Mouse (Mus musculus) G1E (cell line): ENCODE measurements at regions not wholly inside any gene's neighbourhood (a gene's known extent, or its start where the extent isn't known, plus 50 kb on each side); places are given as distances from the start of the nearest gene placed in this dataset.

Experiments used
- CTCF ChIP-seq: IDR thresholded peaks from 2 replicates; pipeline ENCODE4 v1.5.1; 2012; ENCODE audit warnings: low read depth, low read length, inconsistent platforms, mixed read lengths
- GATA1 ChIP-seq: IDR thresholded peaks from 2 replicates; pipeline ENCODE4 v1.6.1; 2012; ENCODE audit warnings: borderline replicate concordance, low read length, inconsistent platforms, mixed read lengths
- GATA2 ChIP-seq: IDR thresholded peaks from 2 replicates; pipeline ENCODE4 v1.6.1; 2012; ENCODE audit warnings: low read depth, low read length, inconsistent platforms, borderline replicate concordance
- POLR2AphosphoS5 ChIP-seq: IDR thresholded peaks from 2 replicates; pipeline ENCODE4 v1.6.1; 2012; ENCODE audit warnings: low read depth, low read length, inconsistent platforms; ENCODE audit not compliant: insufficient replicate concordance
- TAL1 ChIP-seq: conservative IDR thresholded peaks from 2 replicates; pipeline ENCODE4 v1.6.1; 2012; ENCODE audit warnings: low read depth, low read length, inconsistent platforms, mixed read lengths

DNA sequence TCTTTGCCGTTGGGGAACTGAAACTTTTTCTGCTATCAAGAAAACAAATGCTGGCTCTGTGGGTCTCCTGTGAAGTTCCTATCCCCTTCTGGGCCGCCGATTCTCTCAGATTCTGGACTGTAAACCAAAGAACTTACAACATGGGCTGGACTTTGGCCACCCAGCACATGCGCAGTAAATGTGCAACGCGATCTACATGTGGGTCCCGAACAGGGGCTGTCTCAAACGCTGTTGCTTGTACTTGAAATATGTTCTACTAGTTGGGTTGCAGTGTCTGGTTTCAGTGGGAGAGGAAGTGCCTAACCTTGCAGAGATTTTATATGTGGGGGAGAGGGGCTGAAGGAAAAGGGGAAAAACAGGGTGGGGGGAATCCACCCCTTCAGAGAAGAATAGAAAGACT is 1454.3 kb downstream of the Efna5 start:
- no peak for TF ChIP-seq CTCF
- TF ChIP-seq POLR2AphosphoS5, result no peak
- no peak for TF ChIP-seq GATA1
- TF ChIP-seq TAL1, result no peak
- TF ChIP-seq GATA2, result no peak
